Mouse (Mus musculus): Measurements from ENCODE around the gene Vmn2r84.
"Not testable (repeated sequence)": the region's sequence is repeated elsewhere in the genome, so short reads cannot be mapped to it uniquely, and the experiment has no call there.

- not testable (repeated sequence) for TF ChIP-seq CTCF (IDR thresholded peaks at IDR 0.05; ENCODE audit: borderline replicate concordance, extremely low read depth, insufficient read depth, insufficient read length); POLR2A (IDR thresholded peaks at IDR 0.05; ENCODE audit: borderline replicate concordance, extremely low read depth, insufficient read depth, insufficient read length, poor library complexity, severe bottlenecking)
Observed at GRCm38 (mm10) chr10:130412167-130412698, 18.1 kb upstream of the Vmn2r84 start.

Measured in brain, embryonic 14.5 days (tissue).